7 mouse cellular contexts compared by ENCODE assay signal in the genomic region with DNA sequence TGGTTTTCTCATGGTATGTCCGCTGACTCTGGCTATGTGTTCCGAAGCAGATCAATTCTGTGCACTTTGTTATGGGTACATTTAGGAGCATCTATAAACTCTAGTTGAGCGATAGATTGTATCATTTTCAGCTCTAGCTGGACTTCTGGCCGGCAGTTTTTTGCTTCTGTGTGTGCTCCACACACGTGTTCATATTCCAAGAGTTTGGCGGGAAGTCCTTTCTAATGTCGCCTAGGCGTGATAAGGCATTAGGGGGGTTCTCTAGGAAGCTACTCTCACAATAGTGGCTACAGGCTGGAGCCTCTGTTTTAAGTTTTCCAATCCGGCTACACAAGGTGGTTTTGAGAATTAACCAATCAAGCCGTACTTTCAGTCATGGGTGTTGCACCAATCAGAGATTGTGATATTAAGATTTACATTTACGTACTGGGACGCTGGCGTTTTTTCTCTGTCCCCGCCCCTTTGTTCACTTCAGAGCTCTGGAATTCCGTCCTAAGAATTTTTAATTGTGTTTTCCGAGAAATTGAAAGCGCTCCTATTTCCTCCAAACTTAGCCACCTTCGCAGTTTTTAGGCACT. TPM values are rescaled to one million over a fixed set of nuclear protein-coding genes. Genes with fewer than 3 reads are reported as not detected.
DNase-seq lines count a peak whose midpoint lies in the region; ATAC-seq and TF ChIP-seq lines count a peak whose summit lies in the region.

No protein-coding gene starts in this region.

- WGBS in hindbrain, postnatal 0 days: under 1% methylated on average over 18 of the region's 18 CpGs

- H3K4me2 ChIP-seq in hindbrain, postnatal 0 days (ENCODE audit: low read depth, low read length): peak overlapping the region; percentile 81

- intact Hi-C loops in left cerebral cortex, adult 2 months (cut with DNase I): no loop called here

- H3K27ac ChIP-seq in hindbrain, postnatal 0 days: peak overlapping the region; percentile 76
- H3K27ac ChIP-seq in left cerebral cortex, adult 2 months: peak overlapping the region; percentile 82

- H3K9me3 ChIP-seq in hindbrain, postnatal 0 days (ENCODE audit: low read length): no peaks in the 10 kb centered on the region

- DNase-seq in cerebellum, postnatal 14 days: peak; percentile 62 to 79
- DNase-seq in frontal cortex, postnatal 14 days (ENCODE audit: low spot score in 2 of 2): peak; percentile 35 to 40
- DNase-seq in hindbrain, postnatal 0 days (ENCODE audit: low spot score): peak; percentile 94
- DNase-seq in left cerebral cortex, adult 2 months (ENCODE audit: extremely low spot score in 1 of 2, low spot score in 2 of 2): peak; percentile 50 to 60
- peak; percentile 45 to 78 for DNase-seq in lung, postnatal 4 days
- peak; percentile 40 for DNase-seq in right cerebral cortex, postnatal 4 days

- no peak for TF ChIP-seq CTCF in hindbrain, postnatal 0 days (IDR thresholded peaks at IDR 0.05; ENCODE audit: low read depth)
- no peak for TF ChIP-seq CTCF in left cerebral cortex, adult 2 months (IDR thresholded peaks at IDR 0.05)

- peak overlapping the region; percentile 47 for H3K4me3 ChIP-seq in hindbrain, postnatal 0 days (ENCODE audit: low read length)
- peak overlapping the region; percentile 67 for H3K4me3 ChIP-seq in left cerebral cortex, adult 2 months

- H3K27me3 ChIP-seq in hindbrain, postnatal 0 days (ENCODE audit: insufficient read depth, low read length): no peaks in the 10 kb centered on the region

- ATAC-seq in activated CD4-positive, CD25-positive, alpha-beta regulatory T cell, adult 4 months: peak; percentile 66
- ATAC-seq in hindbrain, postnatal 0 days: peak; percentile 77

- peak overlapping the region; percentile 35 for H3K9ac ChIP-seq in hindbrain, postnatal 0 days (replicated peaks; ENCODE audit: low read length)

- no peaks in the 10 kb centered on the region for H3K36me3 ChIP-seq in hindbrain, postnatal 0 days (ENCODE audit: insufficient read depth, low read length)

- H3K4me1 ChIP-seq in hindbrain, postnatal 0 days (ENCODE audit: insufficient read depth, low read length): peaks cover 7% of the 10 kb centered on the region

RNA-seq across cellular contexts. Expression of a gene that starts 2.9 kb away (rescaled TPM):
- under 1 TPM; 0.31 to 0.79 TPM for polyA plus RNA-seq in activated CD4-positive, CD25-positive, alpha-beta regulatory T cell, adult 4 months (2017; shearing (Covaris generic))
- 49.4 and 53.4 TPM in 2 replicates for total RNA-seq in hindbrain, postnatal 0 days (2014; rRNA removed)
- 0.18 and 0.25 TPM in 2 replicates for polyA plus RNA-seq in hindbrain, postnatal 0 days (2015; fragmentation: Nextera tagmentation; extraction: Ambion mirVana)
- total RNA-seq in left cerebral cortex, adult 2 months (2021): 1 to 10 TPM; 3.5 TPM

RNA-seq across cellular contexts. Expression of a gene that starts 4.5 kb away (rescaled TPM):
- polyA plus RNA-seq in activated CD4-positive, CD25-positive, alpha-beta regulatory T cell, adult 4 months (2017; shearing (Covaris generic)): 1 to 10 TPM in 1 of 2 experiments, not detected in 1; 2.8 TPM
- total RNA-seq in hindbrain, postnatal 0 days (2014; rRNA removed): 1,844 and 2,344 TPM in 2 replicates
- 0.89 TPM in 1 of 2 replicates, not detected in the other for polyA plus RNA-seq in hindbrain, postnatal 0 days (2015; fragmentation: Nextera tagmentation; extraction: Ambion mirVana)
- total RNA-seq in left cerebral cortex, adult 2 months (2021): 100 to 1,000 TPM; 161 to 177 TPM

RNA-seq across cellular contexts. Expression of a gene that starts 6.2 kb away (rescaled TPM):
- polyA plus RNA-seq in activated CD4-positive, CD25-positive, alpha-beta regulatory T cell, adult 4 months (2017; shearing (Covaris generic)): 1 to 10 TPM in 1 of 2 experiments, under 1 TPM in 1; 0.86 to 1.6 TPM
- 528 and 734 TPM in 2 replicates for total RNA-seq in hindbrain, postnatal 0 days (2014; rRNA removed)
- polyA plus RNA-seq in hindbrain, postnatal 0 days (2015; fragmentation: Nextera tagmentation; extraction: Ambion mirVana): 1.3 and 2.8 TPM in 2 replicates
- total RNA-seq in left cerebral cortex, adult 2 months (2021): 10 to 100 TPM; 40.1 to 50.4 TPM

RNA-seq across cellular contexts. Expression of a gene that starts 12.1 kb away (rescaled TPM):
- 1 to 10 TPM in 1 of 2 experiments, not detected in 1; 1.1 TPM for polyA plus RNA-seq in activated CD4-positive, CD25-positive, alpha-beta regulatory T cell, adult 4 months (2017; shearing (Covaris generic))
- total RNA-seq in hindbrain, postnatal 0 days (2014; rRNA removed): 466 and 603 TPM in 2 replicates
- polyA plus RNA-seq in hindbrain, postnatal 0 days (2015; fragmentation: Nextera tagmentation; extraction: Ambion mirVana): 0.16 and 0.54 TPM in 2 replicates
- 10 to 100 TPM; 12.9 to 15.5 TPM for total RNA-seq in left cerebral cortex, adult 2 months (2021)

RNA-seq across cellular contexts. Expression of a gene that starts 12.7 kb away (rescaled TPM):
- under 1 TPM in 1 of 2 experiments, not detected in 1; 0.38 TPM for polyA plus RNA-seq in activated CD4-positive, CD25-positive, alpha-beta regulatory T cell, adult 4 months (2017; shearing (Covaris generic))
- 65.9 and 103 TPM in 2 replicates for total RNA-seq in hindbrain, postnatal 0 days (2014; rRNA removed)
- polyA plus RNA-seq in hindbrain, postnatal 0 days (2015; fragmentation: Nextera tagmentation; extraction: Ambion mirVana): 0.13 and 0.35 TPM in 2 replicates
- under 1 TPM; 0.61 TPM for total RNA-seq in left cerebral cortex, adult 2 months (2021)

Comparison
In these comparisons a context has a peak if more than half of its experiments do, and no peak if none do; other contexts are left out.
1. Peak in every context shown above with its lines: DNase-seq, ATAC-seq, H3K4me3 ChIP-seq and H3K27ac ChIP-seq.
2. DNase-seq: peak in every context shown above with its lines; median percentile 94 in hindbrain, postnatal 0 days; 70 in cerebellum, postnatal 14 days; 62 in lung, postnatal 4 days; 55 in left cerebral cortex, adult 2 months; 40 in right cerebral cortex, postnatal 4 days; 38 in frontal cortex, postnatal 14 days.
3. RNA of a gene that starts 2.9 kb away (total RNA-seq): 49.4 to 53.4 TPM in hindbrain, postnatal 0 days; 3.5 TPM in left cerebral cortex, adult 2 months; every median in the first group is over 10 times any median in the second.
4. RNA of a gene that starts 4.5 kb away (total RNA-seq): 1,844 to 2,344 TPM in hindbrain, postnatal 0 days; 161 to 177 TPM in left cerebral cortex, adult 2 months; every median in the first group is over 10 times any median in the second.
5. RNA of a gene that starts 6.2 kb away (total RNA-seq): 528 to 734 TPM in hindbrain, postnatal 0 days; 40.1 to 50.4 TPM in left cerebral cortex, adult 2 months; every median in the first group is over 10 times any median in the second.